Mouse (Mus musculus): ENCODE data around the gene Wscd1. TPM values are rescaled to one million over a fixed set of nuclear protein-coding genes. Genes with fewer than 3 reads are reported as not detected.
A peak's percentile ranks its signal among the peaks of the same experiment; 100 is the strongest.

Gene Wscd1
- total RNA-seq, 2 experiments from 2014 or later = 9.6 to 10.2 TPM

- DNase-seq = no peak
These were observed 20.0 kb downstream of the Wscd1 start for GRCm38 (mm10) chr11:71769744-71770143.

GRCm38 (mm10) chr11:71770479-71770878, 20.8 kb downstream of the Wscd1 start:
- peak; percentile 30 for DNase-seq

- no peak for DNase-seq
These were observed 21.4 kb downstream of the Wscd1 start for GRCm38 (mm10) chr11:71771074-71771473.

- DNase-seq = no peak
These were observed 22.3 kb downstream of the Wscd1 start for GRCm38 (mm10) chr11:71772056-71772455.

- no peak for DNase-seq
These were observed 23.1 kb downstream of the Wscd1 start for GRCm38 (mm10) chr11:71772802-71773201.

- DNase-seq = no peak
These were observed 24.5 kb downstream of the Wscd1 start for GRCm38 (mm10) chr11:71773986-71774767.

GRCm38 (mm10) chr11:71775056-71775455, 25.3 kb downstream of the Wscd1 start:
- no peak for DNase-seq

GRCm38 (mm10) chr11:71779642-71780041, 29.9 kb downstream of the Wscd1 start:
- no peak for DNase-seq

GRCm38 (mm10) chr11:71781737-71782354, 32.1 kb downstream of the Wscd1 start:
- DNase-seq = no peak

GRCm38 (mm10) chr11:71785499-71785898, 35.8 kb downstream of the Wscd1 start:
- no peak for DNase-seq

GRCm38 (mm10) chr11:71788209-71788608, 38.5 kb downstream of the Wscd1 start:
- DNase-seq = no peak

- DNase-seq = no peak
These were observed 40.5 kb downstream of the Wscd1 start for GRCm38 (mm10) chr11:71790227-71790626.

- no peak for DNase-seq
These were observed 49.5 kb downstream of the Wscd1 start for GRCm38 (mm10) chr11:71799206-71799605.

GRCm38 (mm10) chr11:71808521-71808920, 58.8 kb downstream of the Wscd1 start:
- no peak for DNase-seq

- DNase-seq = no peak
These were observed 62.1 kb downstream of the Wscd1 start for GRCm38 (mm10) chr11:71811828-71812227.

- no peak for DNase-seq
These were observed 63.2 kb downstream of the Wscd1 start for GRCm38 (mm10) chr11:71812921-71813320.

GRCm38 (mm10) chr11:71814511-71814910, 64.8 kb downstream of the Wscd1 start:
- no peak for DNase-seq

GRCm38 (mm10) chr11:71815326-71815725, 65.6 kb downstream of the Wscd1 start:
- DNase-seq = no peak

GRCm38 (mm10) chr11:71816918-71817317, 67.2 kb downstream of the Wscd1 start:
- no peak for DNase-seq

- DNase-seq = no peak
These were observed 67.6 kb downstream of the Wscd1 start for GRCm38 (mm10) chr11:71817341-71817740.

- DNase-seq = no peak
These were observed 68.4 kb downstream of the Wscd1 start for GRCm38 (mm10) chr11:71818111-71818510.

GRCm38 (mm10) chr11:71819901-71820300, 70.2 kb downstream of the Wscd1 start:
- DNase-seq = no peak

GRCm38 (mm10) chr11:71820847-71821246, 71.1 kb downstream of the Wscd1 start:
- no peak for DNase-seq

- DNase-seq = peak; percentile 8
These were observed 71.8 kb downstream of the Wscd1 start for GRCm38 (mm10) chr11:71821526-71821925.
